Mouse (Mus musculus): ENCODE results near the gene Henmt1.

Gene Henmt1

DNA sequence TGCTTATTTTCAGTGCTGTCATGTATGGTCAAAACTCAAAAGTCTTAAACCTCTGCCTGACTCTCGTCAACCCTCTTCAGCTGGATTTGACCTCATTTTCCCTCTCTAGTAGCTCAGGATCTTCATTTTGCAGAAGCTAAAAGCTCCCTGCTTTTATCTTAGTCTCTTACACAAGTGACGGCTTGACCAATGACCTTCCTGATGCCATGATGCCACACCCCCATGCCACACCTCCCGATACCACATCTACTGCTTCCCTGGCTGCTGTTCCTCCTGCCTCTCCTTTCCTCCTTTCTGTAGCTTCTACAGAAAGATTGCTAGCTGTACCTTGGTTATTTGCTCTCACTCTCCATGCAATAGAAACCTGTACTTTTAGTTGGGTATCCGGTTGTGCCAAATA lies 58.1 kb downstream of the Henmt1 start:
- DNase-seq (ENCODE audit: low spot score) = no peak

DNA sequence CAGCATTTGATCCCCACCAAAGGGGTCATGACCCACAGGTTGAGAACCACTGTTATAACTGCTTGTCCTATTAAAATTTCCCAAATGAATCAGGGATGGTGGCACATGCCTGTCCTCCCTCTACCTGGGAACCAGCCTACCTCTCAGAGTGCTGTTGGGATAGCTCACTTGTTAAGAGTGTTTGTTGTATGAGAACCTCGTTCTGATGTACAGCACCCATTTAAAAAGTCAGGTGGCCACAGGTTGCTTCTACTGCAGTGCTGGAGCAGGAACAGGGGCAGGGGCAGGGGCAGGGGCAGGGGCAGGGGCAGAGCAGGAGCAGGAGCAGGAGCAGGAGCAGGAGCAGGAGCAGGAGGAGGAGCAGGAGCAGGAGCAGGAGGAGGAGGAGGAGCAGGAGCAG lies 59.5 kb downstream of the Henmt1 start:
- DNase-seq (ENCODE audit: low spot score) = no peak

DNA sequence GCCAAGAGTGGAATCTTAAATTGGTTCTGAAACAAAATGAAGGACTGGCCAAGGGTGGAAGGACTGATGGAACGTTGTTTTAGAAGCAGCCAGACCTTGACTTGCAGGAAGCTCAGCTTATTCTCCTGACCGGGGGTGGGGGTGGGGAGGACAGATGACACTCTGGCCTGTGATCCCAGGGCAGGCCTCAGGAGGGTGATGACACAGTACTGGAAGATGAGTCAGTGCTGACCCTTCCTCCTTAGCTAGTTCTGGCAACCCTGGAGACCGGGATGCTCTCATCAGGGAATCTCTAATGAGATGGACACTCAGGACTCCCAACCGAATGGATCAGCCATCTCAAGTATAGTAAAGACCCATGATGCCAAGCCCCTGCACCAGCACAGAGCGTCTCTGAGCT lies 66.1 kb downstream of the Henmt1 start:
- no peak for DNase-seq (ENCODE audit: low spot score)

DNA sequence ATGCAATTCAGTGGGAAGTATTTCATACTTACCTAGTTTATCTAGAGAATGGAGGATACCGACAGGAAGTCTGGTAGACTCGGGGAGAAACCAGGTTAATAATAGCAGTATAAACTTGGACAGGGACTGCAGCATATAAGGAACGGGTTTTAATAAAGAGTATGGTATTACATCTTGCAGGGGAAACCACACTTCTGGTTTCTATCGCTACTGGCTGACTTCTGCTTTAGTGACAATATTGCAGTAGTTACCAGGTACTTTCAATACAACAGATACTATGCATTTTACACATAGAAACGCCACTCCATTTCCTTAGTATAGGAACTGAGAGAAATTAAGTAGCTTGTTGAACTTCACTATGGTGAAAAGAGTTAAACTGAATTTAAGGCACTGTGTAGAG lies 68.5 kb downstream of the Henmt1 start:
- DNase-seq (ENCODE audit: low spot score) = no peak

All from spleen, adult 12 weeks (tissue).